Mouse (Mus musculus) forebrain, embryonic 14.5 days (tissue): ENCODE data around the gene Lrrc8c. TPM values are rescaled to one million over a fixed set of nuclear protein-coding genes. Genes with fewer than 3 reads are reported as not detected.

ENCODE experiments used
- ATAC-seq: fragments of 200-750 bp; cut with Nextera tagmentation; 2 replicates; pipeline ENCODE4 v1.8.0; 2017; ENCODE audit warnings: mild to moderate bottlenecking, moderate library complexity
- DNase-seq: peaks from one replicate; pipeline ENCODE4 v3.0.0-alpha.2; 2015; ENCODE audit warnings: low spot score
- H3K27ac ChIP-seq: fragments of 300-500 bp; sonication (generic); 2 replicates; pipeline ENCODE4 v1.5.1; 2014; ENCODE audit warnings: low read depth, mild to moderate bottlenecking, control low read depth, low read length, moderate library complexity
- H3K27me3 ChIP-seq: fragments of 300-500 bp; sonication (generic); replicated peaks from 2 replicates; pipeline ENCODE4 v1.6.1; 2014; ENCODE audit warnings: low read length, control low read depth, mixed read lengths; ENCODE audit not compliant: control insufficient read depth, insufficient read depth
- H3K36me3 ChIP-seq: fragments of 300-500 bp; sonication (generic); 2 replicates; pipeline ENCODE4 v1.6.1; 2014; ENCODE audit warnings: low read length, control low read depth; ENCODE audit not compliant: control insufficient read depth, insufficient read depth
- H3K4me1 ChIP-seq: fragments of 300-500 bp; sonication (generic); 2 replicates; pipeline ENCODE4 v1.6.1; 2014; ENCODE audit warnings: antibody characterized with exemption, low read length, control low read depth; ENCODE audit not compliant: control insufficient read depth, insufficient read depth
- H3K4me2 ChIP-seq: fragments of 300-500 bp; sonication (generic); 2 replicates; pipeline ENCODE4 v1.6.1; 2014; ENCODE audit warnings: mild to moderate bottlenecking, control low read depth, low read length
- H3K4me3 ChIP-seq: fragments of 300-500 bp; sonication (generic); 2 replicates; pipeline ENCODE4 v1.5.1; 2014; ENCODE audit warnings: low read depth, low read length, control low read depth
- H3K9ac ChIP-seq: fragments of 300-500 bp; sonication (generic); 2 replicates; pipeline ENCODE4 v1.6.1; 2014; ENCODE audit warnings: mild to moderate bottlenecking, low read length, control low read depth, moderate library complexity
- H3K9me3 ChIP-seq: fragments of 300-500 bp; sonication (generic); replicated peaks from 2 replicates; pipeline ENCODE4 v1.6.1; 2016; ENCODE audit warnings: low read length, control low read depth, mixed read lengths; ENCODE audit not compliant: control insufficient read depth
- WGBS: fragments of 180-500 bp; shearing (Covaris S2); extraction: QIAGEN DNeasy Blood & Tissue Kit; methylation state at CpG from one replicate; pipeline ENCODE4 v1.1.7; 2014; 5-methylcytosine and 5-hydroxymethylcytosine counted together
- polyA plus RNA-seq: library from polyadenylated mRNA; unstranded; fragments of >200 nt; fragmentation: Nextera tagmentation; extraction: Ambion mirVana; gene quantifications from 2 replicates; pipeline ENCODE4 v1.2.1, GENCODE M21; 2014

Gene Lrrc8c
- polyA plus RNA-seq, 1 experiment from 2014 or later: 8.6 TPM

DNA sequence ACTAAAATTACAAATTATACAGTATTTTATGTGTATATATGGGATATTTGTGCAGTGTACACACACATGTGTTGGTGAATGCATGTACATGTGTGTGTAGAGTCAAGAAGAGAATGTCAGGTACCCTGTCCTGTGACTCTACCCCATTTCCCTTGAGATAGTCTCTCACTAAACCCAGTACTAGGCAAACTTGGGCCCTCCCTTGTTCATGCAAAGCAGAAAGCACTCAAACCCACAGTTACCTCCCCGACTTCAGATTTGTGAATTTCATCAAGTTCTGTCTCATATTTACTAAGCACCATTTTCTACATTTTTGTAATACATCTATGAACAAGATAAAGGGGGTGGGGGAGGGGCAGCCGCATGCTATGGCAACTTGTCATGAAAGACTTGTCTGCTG lies 50.0 kb downstream of the Lrrc8c start:
- Histone ChIP-seq H3K4me3 (no peak overlapping the region), H3K9ac (no peak overlapping the region), H3K36me3 (no peaks in the 10 kb centered on the region), H3K4me1 (peaks cover 5% of the 10 kb centered on the region; the same call in 1 of the 2 replicates), H3K4me2 (no peak overlapping the region), H3K9me3 (no peaks in the 10 kb centered on the region), H3K27ac (no peak overlapping the region), H3K27me3 (no peaks in the 10 kb centered on the region)
- 95% methylated on average over 2 of the region's 2 CpGs for WGBS
- DNase-seq (no peak), ATAC-seq (no peak)

DNA sequence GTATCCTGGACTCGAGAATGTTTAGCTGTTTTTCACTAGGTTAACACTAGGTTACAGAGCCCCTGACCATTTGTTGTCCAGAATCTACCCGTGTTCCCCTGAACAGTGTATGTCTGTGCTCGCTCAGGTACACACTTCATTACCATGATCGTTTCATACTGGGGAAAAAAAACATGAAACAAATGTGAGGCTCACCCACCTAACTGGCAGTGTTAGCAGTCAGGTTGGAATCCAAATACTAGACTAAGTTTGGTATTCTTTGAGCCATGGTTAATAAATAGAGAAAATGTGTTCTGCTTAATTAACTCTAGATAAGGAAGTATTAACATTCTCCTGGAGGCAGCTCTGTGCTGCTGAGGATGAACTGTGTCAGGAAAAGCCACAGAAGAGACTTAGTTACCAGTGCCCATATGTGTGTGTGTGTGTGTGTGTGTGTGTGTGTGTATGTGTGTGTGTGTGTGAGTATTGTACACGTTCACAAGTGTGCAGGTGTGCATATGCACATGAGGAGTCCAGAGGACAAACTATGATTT lies 53.0 kb downstream of the Lrrc8c start:
- ATAC-seq: no peak
- no peaks in the 10 kb centered on the region for H3K4me1 ChIP-seq
- H3K9me3 ChIP-seq: no peaks in the 10 kb centered on the region
- no peaks in the 10 kb centered on the region for H3K27me3 ChIP-seq
- H3K4me2 ChIP-seq: no peak overlapping the region
- no peak for DNase-seq
- no peaks in the 10 kb centered on the region for H3K36me3 ChIP-seq
- no peak overlapping the region for H3K27ac ChIP-seq
- H3K4me3 ChIP-seq: no peak overlapping the region
- no peak overlapping the region for H3K9ac ChIP-seq
- 47% methylated on average over 5 of the region's 5 CpGs for WGBS

- no peaks in the 10 kb centered on the region for H3K27me3 ChIP-seq
- no peak overlapping the region for H3K27ac ChIP-seq
- H3K36me3 ChIP-seq: no peaks in the 10 kb centered on the region
- no peak overlapping the region for H3K4me2 ChIP-seq
- ATAC-seq: no peak
- H3K9ac ChIP-seq: no peak overlapping the region
- DNase-seq: no peak
- H3K4me3 ChIP-seq: no peak overlapping the region
- H3K4me1 ChIP-seq: no peaks in the 10 kb centered on the region
- 86% methylated on average over 7 of the region's 7 CpGs for WGBS
- H3K9me3 ChIP-seq: no peaks in the 10 kb centered on the region
These were observed 53.7 kb downstream of the Lrrc8c start for GRCm38 (mm10) chr5:105572876-105573275.

GRCm38 (mm10) chr5:105574835-105575234 lies 55.6 kb downstream of the Lrrc8c start:
- no peak for ATAC-seq
- no peak overlapping the region for H3K4me2 ChIP-seq
- WGBS: 96% methylated on average over 5 of the region's 5 CpGs

GRCm38 (mm10) chr5:105575839-105576238 lies 56.7 kb downstream of the Lrrc8c start:
- Histone ChIP-seq H3K27ac (no peak overlapping the region), H3K4me3 (no peak overlapping the region), H3K4me1 (no peaks in the 10 kb centered on the region), H3K9me3 (no peaks in the 10 kb centered on the region), H3K4me2 (no peak overlapping the region), H3K9ac (no peak overlapping the region), H3K36me3 (no peaks in the 10 kb centered on the region), H3K27me3 (no peaks in the 10 kb centered on the region)
- ATAC-seq (no peak), DNase-seq (no peak)
- 79% methylated on average over 6 of the region's 6 CpGs for WGBS

More at GRCm38 (mm10) chr5:105574835-105575234, 55.6 kb downstream of the Lrrc8c start:
- H3K9ac ChIP-seq: no peak overlapping the region
- no peaks in the 10 kb centered on the region for H3K27me3 ChIP-seq
- no peaks in the 10 kb centered on the region for H3K9me3 ChIP-seq
- H3K4me1 ChIP-seq: no peaks in the 10 kb centered on the region
- no peak overlapping the region for H3K27ac ChIP-seq
- H3K36me3 ChIP-seq: no peaks in the 10 kb centered on the region
- H3K4me3 ChIP-seq: no peak overlapping the region
- DNase-seq: no peak

GRCm38 (mm10) chr5:105580909-105581308 lies 61.7 kb downstream of the Lrrc8c start:
- DNase-seq (no peak), ATAC-seq (no peak)
- Histone ChIP-seq H3K4me2 (no peak overlapping the region), H3K4me3 (no peak overlapping the region), H3K27ac (no peak overlapping the region), H3K9me3 (no peaks in the 10 kb centered on the region), H3K27me3 (no peaks in the 10 kb centered on the region), H3K4me1 (peaks cover 8% of the 10 kb centered on the region; the same call in 1 of the 2 replicates), H3K36me3 (no peaks in the 10 kb centered on the region), H3K9ac (no peak overlapping the region)
- WGBS: 94% methylated on average over 10 of the region's 10 CpGs

DNA sequence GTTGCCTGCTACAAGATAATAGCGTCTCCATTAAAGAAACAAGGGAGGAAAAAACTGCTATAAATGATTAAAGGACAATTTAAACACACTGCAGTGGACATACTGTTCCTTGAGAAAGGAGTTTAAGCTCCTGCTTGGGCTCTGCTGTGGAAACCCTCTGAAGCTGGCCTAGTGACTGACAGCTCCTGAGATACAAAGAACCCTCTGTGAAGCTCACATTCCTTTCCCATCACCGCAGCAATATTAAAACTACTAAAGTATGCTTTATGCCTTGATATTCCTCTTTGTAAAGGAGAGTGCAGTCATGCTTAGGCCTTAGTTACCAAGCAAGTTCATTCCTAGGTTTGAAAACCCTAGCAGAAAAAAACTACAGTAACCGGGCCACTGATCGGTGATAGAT lies 66.7 kb downstream of the Lrrc8c start:
- Histone ChIP-seq H3K4me2 (no peak overlapping the region), H3K27me3 (no peaks in the 10 kb centered on the region), H3K36me3 (no peaks in the 10 kb centered on the region), H3K27ac (no peak overlapping the region; the same call in 1 of the 2 replicates), H3K9me3 (no peaks in the 10 kb centered on the region), H3K9ac (no peak overlapping the region), H3K4me1 (peaks cover 11% of the 10 kb centered on the region; the same call in 1 of the 2 replicates), H3K4me3 (no peak overlapping the region)
- 42% methylated on average over 4 of the region's 4 CpGs for WGBS
- peak; percentile 32 for DNase-seq
- ATAC-seq: no peak

- Histone ChIP-seq H3K36me3 (no peaks in the 10 kb centered on the region), H3K4me3 (no peak overlapping the region), H3K27ac (no peak overlapping the region), H3K27me3 (no peaks in the 10 kb centered on the region), H3K4me1 (peaks cover 11% of the 10 kb centered on the region; the same call in 1 of the 2 replicates), H3K9ac (no peak overlapping the region), H3K4me2 (no peak overlapping the region), H3K9me3 (no peaks in the 10 kb centered on the region)
- no peak for ATAC-seq
- DNase-seq: no peak
- 81% methylated on average over 5 of the region's 5 CpGs for WGBS
These were observed 67.5 kb downstream of the Lrrc8c start for GRCm38 (mm10) chr5:105586655-105587054.

DNA sequence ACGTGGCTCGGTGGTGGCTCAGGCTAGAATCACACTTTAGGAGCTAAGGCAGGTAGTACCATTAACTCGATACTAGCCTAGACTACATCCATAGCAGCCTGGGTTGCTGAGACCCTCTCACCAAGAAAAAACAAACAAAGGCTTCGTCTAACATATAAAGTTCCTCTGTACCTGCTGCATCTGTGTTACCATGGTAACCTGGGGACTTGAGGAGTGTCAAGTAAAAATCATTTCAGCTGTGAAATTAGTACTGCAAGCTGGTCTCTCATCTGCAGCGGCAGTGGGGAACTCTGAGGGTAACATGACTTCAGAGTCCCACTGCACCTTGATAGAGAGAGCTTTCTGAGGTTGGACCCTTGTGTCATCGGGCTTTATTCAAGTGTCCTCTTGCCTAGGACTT lies 68.3 kb downstream of the Lrrc8c start:
- Histone ChIP-seq H3K36me3 (no peaks in the 10 kb centered on the region), H3K27ac (no peak overlapping the region), H3K27me3 (no peaks in the 10 kb centered on the region), H3K4me3 (no peak overlapping the region), H3K4me1 (peaks cover 11% of the 10 kb centered on the region; the same call in 1 of the 2 replicates), H3K9me3 (no peaks in the 10 kb centered on the region), H3K4me2 (no peak overlapping the region), H3K9ac (no peak overlapping the region)
- DNase-seq: peak; percentile 27
- no peak for ATAC-seq
- WGBS: 75% methylated on average over 6 of the region's 6 CpGs
